Mouse (Mus musculus): Measurements from ENCODE around the gene Mrpl53. TPM values are rescaled to one million over a fixed set of nuclear protein-coding genes. Genes with fewer than 3 reads are reported as not detected.

The Mrpl53 gene
- total and polyA plus RNA-seq, 3 experiments: 17.5 to 51.2 (median 28.5) TPM

GRCm38 (mm10) chr6:83101688-83102556, 6.9 kb upstream of the Mrpl53 start:
- ATAC-seq (ENCODE audit: extremely low read depth, insufficient number of reproducible peaks, low FRiP score, poor library complexity, severe bottlenecking) (peak; percentile 37; the same call in 1 of the 2 replicates), DNase-seq (ENCODE audit: low spot score) (peak; percentile 71)
- H3K9me3 ChIP-seq (replicated peaks): no peaks in the 10 kb centered on the region
- peaks cover 34% of the 10 kb centered on the region for H3K4me1 ChIP-seq (ENCODE audit: insufficient read depth, low read depth, low read length)
- H3K36me3 ChIP-seq (replicated peaks): peaks cover 41% of the 10 kb centered on the region
- TF ChIP-seq GATA1 (IDR thresholded peaks at IDR 0.05; ENCODE audit: borderline replicate concordance, low read length) (no peak), CTCF (IDR thresholded peaks at IDR 0.05; ENCODE audit: low read depth, low read length) (no peak; the same call in 1 of the 2 replicates), POLR2AphosphoS5 (IDR thresholded peaks at IDR 0.05; ENCODE audit: insufficient replicate concordance, low read depth, low read length) (no peak), TAL1 (conservative IDR thresholded peaks at IDR 0.05; ENCODE audit: low read depth, low read length) (no peak), GATA2 (IDR thresholded peaks at IDR 0.05; ENCODE audit: borderline replicate concordance, low read depth, low read length) (no peak)
- H3K27me3 ChIP-seq (ENCODE audit: insufficient read depth, low read length): no peaks in the 10 kb centered on the region
- peak overlapping the region; percentile 99 for H3K4me3 ChIP-seq (ENCODE audit: low read depth, low read length)

GRCm38 (mm10) chr6:83103130-83103650, 5.7 kb upstream of the Mrpl53 start:
- Histone ChIP-seq H3K9me3 (replicated peaks) (no peaks in the 10 kb centered on the region), H3K27me3 (ENCODE audit: insufficient read depth, low read length) (no peaks in the 10 kb centered on the region), H3K36me3 (replicated peaks) (peaks cover 54% of the 10 kb centered on the region), H3K4me3 (ENCODE audit: low read depth, low read length) (peak overlapping the region; percentile 99; the same call in 1 of the 2 replicates), H3K4me1 (ENCODE audit: insufficient read depth, low read depth, low read length) (peaks cover 47% of the 10 kb centered on the region)
- TF ChIP-seq GATA2 (IDR thresholded peaks at IDR 0.05; ENCODE audit: borderline replicate concordance, low read depth, low read length): no peak
- TF ChIP-seq POLR2AphosphoS5 (IDR thresholded peaks at IDR 0.05; ENCODE audit: insufficient replicate concordance, low read depth, low read length): no peak
- no peak for TF ChIP-seq GATA1 (IDR thresholded peaks at IDR 0.05; ENCODE audit: borderline replicate concordance, low read length)
- TF ChIP-seq CTCF (IDR thresholded peaks at IDR 0.05; ENCODE audit: low read depth, low read length): no peak
- no peak for TF ChIP-seq TAL1 (conservative IDR thresholded peaks at IDR 0.05; ENCODE audit: low read depth, low read length)
- ATAC-seq (ENCODE audit: extremely low read depth, insufficient number of reproducible peaks, low FRiP score, poor library complexity, severe bottlenecking) (no peak), DNase-seq (ENCODE audit: low spot score) (no peak)

DNA sequence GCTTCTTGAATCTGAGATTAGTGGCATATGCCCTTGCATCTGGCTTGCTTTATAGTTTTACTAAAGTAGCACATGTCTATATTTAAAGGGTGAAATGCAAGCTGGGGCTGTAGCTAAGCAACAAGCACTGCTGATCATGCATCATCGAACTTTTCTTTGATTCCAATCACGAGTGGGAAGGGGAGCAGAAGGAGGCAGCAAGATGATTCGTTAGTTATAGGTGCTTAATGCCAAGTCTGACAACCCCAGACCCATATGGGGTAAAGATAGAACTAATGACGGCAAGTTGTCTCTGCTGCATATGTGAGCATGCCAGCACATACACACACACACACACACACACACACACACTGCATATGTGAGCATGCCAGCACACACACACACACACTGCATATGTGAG, 4.7 kb upstream of the Mrpl53 start:
- Histone ChIP-seq H3K27me3 (ENCODE audit: insufficient read depth, low read length) (no peaks in the 10 kb centered on the region), H3K9me3 (replicated peaks) (no peaks in the 10 kb centered on the region), H3K4me1 (ENCODE audit: insufficient read depth, low read depth, low read length) (peaks cover 53% of the 10 kb centered on the region), H3K36me3 (replicated peaks) (peaks cover 60% of the 10 kb centered on the region), H3K4me3 (ENCODE audit: low read depth, low read length) (no peak overlapping the region)
- no peak for ATAC-seq (ENCODE audit: extremely low read depth, insufficient number of reproducible peaks, low FRiP score, poor library complexity, severe bottlenecking)
- DNase-seq (ENCODE audit: low spot score): no peak
- TF ChIP-seq TAL1 (conservative IDR thresholded peaks at IDR 0.05; ENCODE audit: low read depth, low read length) (no peak), CTCF (IDR thresholded peaks at IDR 0.05; ENCODE audit: low read depth, low read length) (no peak), GATA1 (IDR thresholded peaks at IDR 0.05; ENCODE audit: borderline replicate concordance, low read length) (no peak), GATA2 (IDR thresholded peaks at IDR 0.05; ENCODE audit: borderline replicate concordance, low read depth, low read length) (no peak), POLR2AphosphoS5 (IDR thresholded peaks at IDR 0.05; ENCODE audit: insufficient replicate concordance, low read depth, low read length) (no peak)

GRCm38 (mm10) chr6:83107566-83108400, 1.1 kb upstream of the Mrpl53 start:
- peaks cover 82% of the 10 kb centered on the region for H3K36me3 ChIP-seq (replicated peaks)
- no peaks in the 10 kb centered on the region for H3K27me3 ChIP-seq (ENCODE audit: insufficient read depth, low read length)
- H3K4me3 ChIP-seq (ENCODE audit: low read depth, low read length): peak overlapping the region; percentile 100; the same call in 1 of the 2 replicates
- peak; percentile 75 for DNase-seq (ENCODE audit: low spot score)
- no peak for TF ChIP-seq GATA2 (IDR thresholded peaks at IDR 0.05; ENCODE audit: borderline replicate concordance, low read depth, low read length)
- peak; percentile 92 for TF ChIP-seq CTCF (IDR thresholded peaks at IDR 0.05; ENCODE audit: low read depth, low read length)
- TF ChIP-seq POLR2AphosphoS5 (IDR thresholded peaks at IDR 0.05; ENCODE audit: insufficient replicate concordance, low read depth, low read length): no peak
- no peak for TF ChIP-seq TAL1 (conservative IDR thresholded peaks at IDR 0.05; ENCODE audit: low read depth, low read length)
- no peak for TF ChIP-seq GATA1 (IDR thresholded peaks at IDR 0.05; ENCODE audit: borderline replicate concordance, low read length)
- H3K9me3 ChIP-seq (replicated peaks): no peaks in the 10 kb centered on the region
- H3K4me1 ChIP-seq (ENCODE audit: insufficient read depth, low read depth, low read length): peaks cover 55% of the 10 kb centered on the region
- peak; percentile 50; the same call in 1 of the 2 replicates for ATAC-seq (ENCODE audit: extremely low read depth, insufficient number of reproducible peaks, low FRiP score, poor library complexity, severe bottlenecking)

DNA sequence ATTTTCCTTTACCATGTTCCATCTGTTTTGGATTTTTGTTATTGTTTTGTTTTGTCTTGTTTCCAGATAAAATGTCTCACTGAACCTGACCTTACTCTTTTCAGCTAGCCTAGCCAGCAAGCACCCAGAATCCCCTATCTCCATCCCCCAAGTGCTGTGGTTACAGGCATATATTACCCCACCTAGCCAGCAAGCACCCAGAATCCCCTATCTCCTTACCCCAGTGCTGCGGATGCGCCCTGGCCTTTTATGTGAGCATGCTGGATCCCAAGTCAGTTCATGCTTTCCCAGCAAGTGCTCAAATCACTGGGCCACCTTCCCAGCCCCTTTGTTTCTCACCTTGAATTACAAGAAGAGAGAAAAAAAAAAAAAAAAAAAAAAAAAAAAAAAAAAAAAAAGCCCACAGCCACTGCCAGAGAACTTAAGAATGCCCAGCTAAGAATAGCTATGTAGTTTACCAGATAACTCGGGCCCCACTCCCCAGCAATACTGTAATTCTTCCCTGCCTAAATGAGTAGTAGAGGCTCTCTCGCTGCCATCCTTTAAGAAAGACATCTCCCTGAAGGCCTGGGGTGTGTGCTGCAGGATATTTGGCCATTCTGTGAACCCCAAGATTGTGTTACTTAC, 2.8 kb downstream of the Mrpl53 start:
- no peaks in the 10 kb centered on the region for H3K27me3 ChIP-seq (ENCODE audit: insufficient read depth, low read length)
- H3K9me3 ChIP-seq (replicated peaks): no peaks in the 10 kb centered on the region
- peaks cover 66% of the 10 kb centered on the region for H3K36me3 ChIP-seq (replicated peaks)
- TF ChIP-seq TAL1 (conservative IDR thresholded peaks at IDR 0.05; ENCODE audit: low read depth, low read length) (no peak), GATA1 (IDR thresholded peaks at IDR 0.05; ENCODE audit: borderline replicate concordance, low read length) (no peak), CTCF (IDR thresholded peaks at IDR 0.05; ENCODE audit: low read depth, low read length) (no peak), POLR2AphosphoS5 (IDR thresholded peaks at IDR 0.05; ENCODE audit: insufficient replicate concordance, low read depth, low read length) (no peak), GATA2 (IDR thresholded peaks at IDR 0.05; ENCODE audit: borderline replicate concordance, low read depth, low read length) (no peak)
- no peak overlapping the region for H3K4me3 ChIP-seq (ENCODE audit: low read depth, low read length)
- no peak for ATAC-seq (ENCODE audit: extremely low read depth, insufficient number of reproducible peaks, low FRiP score, poor library complexity, severe bottlenecking)
- H3K4me1 ChIP-seq (ENCODE audit: insufficient read depth, low read depth, low read length): peaks cover 70% of the 10 kb centered on the region
- no peak for DNase-seq (ENCODE audit: low spot score)
